Comparison of ENCODE assay signal across 8 mouse cellular contexts in genomic region chrX:48054186-48055015, GRCm38 (mm10). TPM values are rescaled to one million over a fixed set of nuclear protein-coding genes. Genes with fewer than 3 reads are reported as not detected.
DNase-seq lines count a peak whose midpoint lies in the region; ATAC-seq lines count a peak whose summit lies in the region.

No protein-coding gene starts in this region.

- intact Hi-C loops in heart, postnatal 36 days (cut with DNase I), result no loop called here

- H3K4me2 ChIP-seq in forebrain, embryonic 16.5 days (ENCODE audit: low read length), result peak overlapping the region; percentile 57

- peak overlapping the region; percentile 34 for H3K4me3 ChIP-seq in forebrain, embryonic 16.5 days (replicated peaks; ENCODE audit: low read length)

- H3K27me3 ChIP-seq in forebrain, embryonic 16.5 days (replicated peaks; ENCODE audit: control insufficient read depth, insufficient read depth, low read length), result no peaks in the 10 kb centered on the region

- H3K27ac ChIP-seq in forebrain, embryonic 16.5 days (ENCODE audit: low read length), result peak overlapping the region; percentile 70

- H3K9me3 ChIP-seq in forebrain, embryonic 16.5 days (ENCODE audit: control insufficient read depth, low read length), result no peaks in the 10 kb centered on the region

- H3K9ac ChIP-seq in forebrain, embryonic 16.5 days (replicated peaks; ENCODE audit: low read depth, low read length), result peak overlapping the region; percentile 41

- WGBS in forebrain, embryonic 16.5 days, result 27% methylated on average over 31 of the region's 31 CpGs

- peak; percentile 54 for DNase-seq in Muller cell, postnatal 12 days (ENCODE audit: inconsistent ontology term)
- peak; percentile 56 for DNase-seq in cerebellum, adult 11-12 months
- DNase-seq in heart, postnatal 36 days, result peak; percentile 38 to 42
- DNase-seq in layer of hippocampus, postnatal 14 days (ENCODE audit: low spot score in 2 of 2), result peak; percentile 23 to 46
- DNase-seq in lung, postnatal 25 days (ENCODE audit: low spot score), result peak; percentile 41
- peak; percentile 69 for DNase-seq in retina, postnatal 1 day
- DNase-seq in MN1 (ENCODE audit: low spot score), result no peak

- ATAC-seq in forebrain, embryonic 16.5 days, result peak; percentile 95

- no peaks in the 10 kb centered on the region for H3K36me3 ChIP-seq in forebrain, embryonic 16.5 days (ENCODE audit: control insufficient read depth, insufficient read depth)

- H3K4me1 ChIP-seq in forebrain, embryonic 16.5 days (replicated peaks; ENCODE audit: control insufficient read depth, insufficient read depth, low read length), result peaks cover 6% of the 10 kb centered on the region; the same call in 1 of the 2 replicates

RNA-seq across cellular contexts. Expression of gene Apln, which starts 19.7 kb away (rescaled TPM):
- polyA plus RNA-seq in forebrain, embryonic 16.5 days (2015; fragmentation: Nextera tagmentation; extraction: Ambion mirVana), result 5.7 and 5.9 TPM in 2 replicates
- 10 to 100 TPM in 1 of 2 experiments, 1 to 10 TPM in 1; 8.4 to 14.5 TPM for total RNA-seq in heart, postnatal 36 days (2021)
- total RNA-seq in layer of hippocampus, postnatal 14 days (2021), result 10 to 100 TPM; 14.3 to 15.6 TPM

RNA-seq across cellular contexts. Expression of gene Xpnpep2, which starts 54.1 kb away (rescaled TPM):
- polyA plus RNA-seq in forebrain, embryonic 16.5 days (2015; fragmentation: Nextera tagmentation; extraction: Ambion mirVana), result 0.75 and 1.0 TPM in 2 replicates
- total RNA-seq in heart, postnatal 36 days (2021), result 1 to 10 TPM; 1.6 to 2.8 TPM
- under 1 TPM; 0.43 to 0.83 TPM for total RNA-seq in layer of hippocampus, postnatal 14 days (2021)
